Mouse (Mus musculus) embryonic fibroblast, embryonic 13.5 days (primary cell): Measurements from ENCODE around the gene Astn2. TPM values are rescaled to one million over a fixed set of nuclear protein-coding genes. Genes with fewer than 3 reads are reported as not detected.

Experiments used
- H3K27ac ChIP-seq: 2 replicates; pipeline ENCODE4 v1.5.1; 2012; ENCODE audit warnings: low read length, control low read depth, inconsistent platforms; ENCODE audit not compliant: insufficient read depth
- H3K4me1 ChIP-seq: 2 replicates; pipeline ENCODE4 v1.6.1; 2011; ENCODE audit warnings: low read length; ENCODE audit not compliant: control insufficient read depth, insufficient read depth
- H3K4me3 ChIP-seq: 2 replicates; pipeline ENCODE4 v1.5.1; 2011; ENCODE audit warnings: mild to moderate bottlenecking, control low read depth, low read length; ENCODE audit not compliant: insufficient read depth
- CTCF ChIP-seq: IDR thresholded peaks from 2 replicates; pipeline ENCODE4 v1.5.1; 2011; ENCODE audit warnings: mild to moderate bottlenecking, control low read depth, low read length, moderate library complexity, borderline replicate concordance; ENCODE audit not compliant: insufficient read depth
- POLR2A ChIP-seq: IDR thresholded peaks from 2 replicates; pipeline ENCODE4 v1.6.1; 2011; ENCODE audit warnings: low read depth, mild to moderate bottlenecking, control low read depth, low read length, moderate library complexity
- polyA plus RNA-seq: library from polyadenylated mRNA; stranded (reverse); fragments of >200 nt; gene quantifications from 2 replicates; pipeline ENCODE4 v1.2.4, GENCODE M21; 2011; ENCODE audit warnings: low read depth; ENCODE audit not compliant: missing spikeins, insufficient read length

The Astn2 gene
- polyA plus RNA-seq, 1 experiment, result 4.2 TPM

GRCm38 (mm10) chr4:66025393-66026062 lies 378.9 kb downstream of the Astn2 start:
- Histone ChIP-seq H3K27ac (peak overlapping the region; percentile 91), H3K4me1 (no peaks in the 10 kb centered on the region), H3K4me3 (no peak overlapping the region; the same call in 1 of the 2 replicates)
- TF ChIP-seq CTCF (no peak), POLR2A (no peak)

- no peak overlapping the region for H3K4me3 ChIP-seq
- TF ChIP-seq CTCF, result no peak
- no peak for TF ChIP-seq POLR2A
Observed at GRCm38 (mm10) chr4:66002936-66003335, 401.5 kb downstream of the Astn2 start.

DNA sequence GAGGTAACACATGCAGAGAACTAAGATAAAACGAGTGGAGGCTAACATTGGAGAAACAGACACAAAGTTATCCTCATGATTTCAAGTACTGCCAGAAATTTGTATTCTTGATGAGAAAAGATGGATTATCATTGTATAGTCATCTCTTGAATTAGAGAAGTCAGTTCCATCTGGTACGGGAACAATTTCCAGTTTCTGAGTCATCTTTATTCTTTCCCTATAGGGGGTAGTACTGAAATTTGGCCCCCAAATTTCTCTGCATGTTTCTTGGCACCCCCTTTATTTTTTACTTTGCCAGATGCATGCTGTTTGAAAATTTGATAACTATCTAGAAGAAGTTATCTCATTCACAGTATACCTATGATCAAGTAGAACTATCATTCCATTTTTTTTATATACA lies 420.8 kb downstream of the Astn2 start:
- Histone ChIP-seq H3K27ac (no peak overlapping the region), H3K4me1 (no peaks in the 10 kb centered on the region), H3K4me3 (no peak overlapping the region)
- TF ChIP-seq POLR2A (no peak), CTCF (no peak)

More at GRCm38 (mm10) chr4:66002936-66003335, 401.5 kb downstream of the Astn2 start:
- H3K4me1 ChIP-seq, result no peaks in the 10 kb centered on the region
- H3K27ac ChIP-seq, result no peak overlapping the region

- TF ChIP-seq POLR2A, result no peak
- no peak for TF ChIP-seq CTCF
- Histone ChIP-seq H3K27ac (no peak overlapping the region), H3K4me1 (no peaks in the 10 kb centered on the region), H3K4me3 (no peak overlapping the region)
Observed at GRCm38 (mm10) chr4:65982882-65983281, 421.5 kb downstream of the Astn2 start.

DNA sequence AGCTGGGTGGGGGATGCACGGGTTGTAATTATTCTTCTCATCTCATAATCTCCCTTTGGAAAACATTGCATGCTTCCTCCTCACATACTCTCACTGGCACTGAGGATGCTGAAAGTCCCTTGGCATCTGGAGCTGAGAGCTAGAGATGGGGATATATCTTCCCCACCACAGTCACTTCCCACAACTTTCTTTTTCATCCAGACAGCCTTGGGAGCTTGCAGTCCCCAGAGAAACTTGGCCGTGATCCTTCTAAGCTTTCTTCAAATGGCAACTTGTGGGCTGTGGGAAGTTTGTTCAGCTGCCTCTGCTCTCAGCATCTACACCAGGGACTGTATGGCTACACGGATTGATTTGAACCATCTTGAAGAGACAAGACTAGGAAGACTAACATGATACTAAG lies 428.2 kb downstream of the Astn2 start:
- no peak for TF ChIP-seq POLR2A
- TF ChIP-seq CTCF, result no peak
- no peak overlapping the region for H3K4me3 ChIP-seq
- no peaks in the 10 kb centered on the region for H3K4me1 ChIP-seq
- no peak overlapping the region for H3K27ac ChIP-seq

- Histone ChIP-seq H3K4me3 (no peak overlapping the region), H3K4me1 (no peaks in the 10 kb centered on the region), H3K27ac (no peak overlapping the region)
- TF ChIP-seq CTCF, result no peak
- no peak for TF ChIP-seq POLR2A
Observed at GRCm38 (mm10) chr4:65972395-65972794, 432.0 kb downstream of the Astn2 start.

GRCm38 (mm10) chr4:65969318-65969717 lies 435.1 kb downstream of the Astn2 start:
- TF ChIP-seq CTCF, result no peak
- no peak for TF ChIP-seq POLR2A
- H3K27ac ChIP-seq, result no peak overlapping the region

DNA sequence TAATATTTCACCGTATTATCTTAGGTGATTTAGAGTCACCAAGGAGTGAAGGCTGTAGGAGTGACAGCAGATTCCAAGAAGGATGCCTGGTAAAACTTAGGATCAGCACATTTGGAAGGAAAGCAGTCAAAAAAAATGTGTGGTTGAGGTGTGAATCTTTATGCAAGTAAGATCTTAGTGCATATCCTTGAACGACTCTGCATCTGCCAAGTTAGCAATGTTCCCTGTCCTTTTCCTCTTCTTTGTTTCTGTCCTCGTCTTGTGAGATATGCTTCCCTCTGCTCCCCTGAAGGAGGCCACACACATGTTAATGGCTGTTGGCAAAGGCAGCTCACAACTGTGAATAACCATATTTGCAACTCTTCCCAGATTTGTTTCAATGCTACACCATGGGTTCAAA lies 439.8 kb downstream of the Astn2 start:
- TF ChIP-seq CTCF, result no peak
- no peak for TF ChIP-seq POLR2A
- Histone ChIP-seq H3K27ac (no peak overlapping the region), H3K4me1 (no peaks in the 10 kb centered on the region), H3K4me3 (no peak overlapping the region)

More at GRCm38 (mm10) chr4:65969318-65969717, 435.1 kb downstream of the Astn2 start:
- no peaks in the 10 kb centered on the region for H3K4me1 ChIP-seq
- no peak overlapping the region for H3K4me3 ChIP-seq

GRCm38 (mm10) chr4:65959188-65959759 lies 445.1 kb downstream of the Astn2 start:
- Histone ChIP-seq H3K27ac (no peak overlapping the region), H3K4me1 (no peaks in the 10 kb centered on the region), H3K4me3 (no peak overlapping the region)
- TF ChIP-seq CTCF (no peak), POLR2A (no peak)
